Mouse (Mus musculus): ENCODE data around the gene Bpifc. TPM values are rescaled to one million over a fixed set of nuclear protein-coding genes. Genes with fewer than 3 reads are reported as not detected.

The Bpifc gene
- polyA plus RNA-seq, 1 experiment from 2014 or later: 0.04 TPM

- peaks cover 7% of the 10 kb centered on the region; the same call in 1 of the 2 replicates for H3K36me3 ChIP-seq (ENCODE audit: control insufficient read depth, insufficient read depth)
- ATAC-seq (ENCODE audit: low read depth): no peak
- H3K27ac ChIP-seq (ENCODE audit: low read length): peak overlapping the region; percentile 94
- H3K9ac ChIP-seq (ENCODE audit: low read depth, low read length): peak overlapping the region; percentile 95
- H3K4me1 ChIP-seq (ENCODE audit: control insufficient read depth, low read depth, low read length): peaks cover 27% of the 10 kb centered on the region
- H3K4me2 ChIP-seq (ENCODE audit: low read depth, low read length): peak overlapping the region; percentile 72
- H3K9me3 ChIP-seq (replicated peaks; ENCODE audit: control insufficient read depth, low read length): no peaks in the 10 kb centered on the region
- WGBS (ENCODE audit: insufficient replicate concordance): 1% methylated on average over 6 of the region's 6 CpGs
- peak overlapping the region; percentile 94 for H3K4me3 ChIP-seq (ENCODE audit: low read depth, low read length)
- no peaks in the 10 kb centered on the region for H3K27me3 ChIP-seq (ENCODE audit: control insufficient read depth, insufficient read depth, low read depth, low read length)
Measured at GRCm38 (mm10) chr10:86022474-86022816, 10.8 kb upstream of the Bpifc start.

DNA sequence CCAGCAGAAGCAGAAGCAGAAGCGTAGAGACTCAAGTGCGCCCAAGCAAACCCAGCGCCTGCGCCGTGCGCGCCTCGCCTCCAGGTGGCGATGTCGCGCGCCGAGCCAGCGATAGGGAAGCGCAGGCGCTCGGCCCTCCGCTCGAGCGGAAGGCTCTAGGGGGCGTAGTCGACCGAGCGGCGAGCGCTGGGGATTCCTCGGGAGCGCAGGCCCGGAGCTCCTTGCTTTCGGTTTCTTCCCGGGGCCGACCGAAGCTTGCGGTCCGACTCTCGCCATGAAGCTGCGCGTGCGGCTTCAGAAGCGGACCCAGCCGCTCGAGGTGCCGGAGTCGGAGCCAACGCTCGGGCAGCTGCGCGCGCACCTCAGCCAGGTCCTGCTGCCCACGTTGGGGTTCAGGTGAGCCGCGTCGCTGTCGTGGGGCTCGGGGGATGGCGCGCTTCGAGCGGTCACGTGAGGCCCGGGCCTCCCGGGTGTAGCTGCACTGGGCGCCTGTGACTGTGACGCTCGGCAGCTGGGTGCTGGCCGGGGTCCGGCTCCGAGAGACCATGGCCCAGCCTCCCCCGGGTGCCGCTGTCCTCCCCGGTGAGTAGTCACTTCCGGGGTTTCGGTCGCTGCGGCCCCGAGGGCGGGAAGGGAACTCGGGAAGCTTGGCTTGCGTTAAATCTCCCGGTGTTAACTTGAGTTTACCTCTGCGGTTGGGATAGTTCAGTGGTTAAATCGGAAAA, 10.2 kb upstream of the Bpifc start, which contains the start of gene Fbxo7:
Gene Fbxo7, plus strand, starts transcription at position 224 of the 725 bp plus-strand sequence.
- Histone ChIP-seq H3K9me3 (replicated peaks; ENCODE audit: control insufficient read depth, low read length) (no peaks in the 10 kb centered on the region), H3K27me3 (ENCODE audit: control insufficient read depth, insufficient read depth, low read depth, low read length) (no peaks in the 10 kb centered on the region), H3K36me3 (ENCODE audit: control insufficient read depth, insufficient read depth) (peaks cover 7% of the 10 kb centered on the region; the same call in 1 of the 2 replicates), H3K27ac (ENCODE audit: low read length) (peak within 1 kb of the TSS; percentile 94), H3K4me3 (ENCODE audit: low read depth, low read length) (peak within 1 kb of the TSS; percentile 94), H3K4me1 (ENCODE audit: control insufficient read depth, low read depth, low read length) (peaks cover 22% of the 10 kb centered on the region), H3K4me2 (ENCODE audit: low read depth, low read length) (peak within 1 kb of the TSS; percentile 72), H3K9ac (ENCODE audit: low read depth, low read length) (peak within 1 kb of the TSS; percentile 95)
- peak; percentile 83 for ATAC-seq (ENCODE audit: low read depth)
- under 1% methylated on average over 82 of the region's 82 CpGs for WGBS (ENCODE audit: insufficient replicate concordance)

- Histone ChIP-seq H3K27me3 (ENCODE audit: control insufficient read depth, insufficient read depth, low read depth, low read length) (no peaks in the 10 kb centered on the region), H3K9me3 (replicated peaks; ENCODE audit: control insufficient read depth, low read length) (no peaks in the 10 kb centered on the region), H3K4me3 (ENCODE audit: low read depth, low read length) (peak overlapping the region; percentile 94), H3K4me2 (ENCODE audit: low read depth, low read length) (peak overlapping the region; percentile 52), H3K9ac (ENCODE audit: low read depth, low read length) (peak overlapping the region; percentile 55), H3K27ac (ENCODE audit: low read length) (0 out of 2 replicates have a peak overlapping the region, but pooled peaks have one; percentile 4), H3K36me3 (ENCODE audit: control insufficient read depth, insufficient read depth) (peaks cover 7% of the 10 kb centered on the region; the same call in 1 of the 2 replicates), H3K4me1 (ENCODE audit: control insufficient read depth, low read depth, low read length) (peaks cover 20% of the 10 kb centered on the region)
- 1% methylated on average over 3 of the region's 3 CpGs for WGBS (ENCODE audit: insufficient replicate concordance)
- ATAC-seq (ENCODE audit: low read depth): no peak
Measured at GRCm38 (mm10) chr10:86021408-86021748, 9.7 kb upstream of the Bpifc start.

DNA sequence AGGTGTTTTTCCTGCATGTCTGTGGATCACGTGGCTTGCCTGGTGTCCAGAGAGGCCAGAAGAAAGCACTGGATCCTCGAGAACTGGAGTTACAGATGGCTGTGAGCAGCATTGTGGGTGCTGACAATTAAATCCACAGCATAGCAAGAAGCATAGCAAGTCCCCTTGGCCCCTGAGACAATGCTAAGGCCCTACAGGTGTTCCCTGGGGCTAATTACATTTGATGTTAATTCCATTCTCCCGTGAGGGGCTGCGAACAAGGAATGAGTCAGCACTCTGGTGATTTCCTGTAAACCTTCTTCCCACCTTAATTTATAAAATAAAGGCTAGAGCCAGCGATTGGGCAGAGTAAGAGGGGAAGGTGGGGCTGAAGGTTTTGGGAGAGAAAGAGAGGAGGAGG, 7.1 kb upstream of the Bpifc start:
- no peak overlapping the region for H3K9ac ChIP-seq (ENCODE audit: low read depth, low read length)
- H3K27ac ChIP-seq (ENCODE audit: low read length): no peak overlapping the region
- H3K36me3 ChIP-seq (ENCODE audit: control insufficient read depth, insufficient read depth): no peaks in the 10 kb centered on the region
- no peak overlapping the region for H3K4me2 ChIP-seq (ENCODE audit: low read depth, low read length)
- no peaks in the 10 kb centered on the region for H3K27me3 ChIP-seq (ENCODE audit: control insufficient read depth, insufficient read depth, low read depth, low read length)
- H3K4me1 ChIP-seq (ENCODE audit: control insufficient read depth, low read depth, low read length): peaks cover 7% of the 10 kb centered on the region
- H3K9me3 ChIP-seq (replicated peaks; ENCODE audit: control insufficient read depth, low read length): no peaks in the 10 kb centered on the region
- no peak overlapping the region for H3K4me3 ChIP-seq (ENCODE audit: low read depth, low read length)
- 29% methylated on average over 5 of the region's 5 CpGs for WGBS (ENCODE audit: insufficient replicate concordance)
- no peak for ATAC-seq (ENCODE audit: low read depth)

DNA sequence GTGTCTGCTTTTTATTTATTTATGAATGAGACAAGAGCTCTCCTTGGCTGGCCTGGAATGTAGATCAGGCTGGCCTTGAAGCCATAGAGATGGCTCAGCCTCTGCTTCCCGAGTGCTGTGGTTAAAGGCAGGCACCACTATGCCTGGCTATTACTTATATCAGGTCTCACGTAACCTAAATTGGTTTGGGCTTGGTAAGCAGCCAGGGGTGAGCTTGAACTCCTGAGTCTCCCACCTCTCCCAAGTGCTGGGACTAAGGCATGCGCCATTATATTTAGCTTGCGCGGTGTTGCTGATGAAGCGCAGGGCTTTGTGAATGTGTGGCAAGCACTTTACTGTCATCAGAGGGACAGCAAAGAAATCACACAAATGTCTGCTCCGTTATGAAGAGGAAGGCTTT, 6.1 kb upstream of the Bpifc start:
- Histone ChIP-seq H3K4me1 (ENCODE audit: control insufficient read depth, low read depth, low read length) (peaks cover 4% of the 10 kb centered on the region; the same call in 1 of the 2 replicates), H3K36me3 (ENCODE audit: control insufficient read depth, insufficient read depth) (no peaks in the 10 kb centered on the region)
- no peak for ATAC-seq (ENCODE audit: low read depth)

DNA sequence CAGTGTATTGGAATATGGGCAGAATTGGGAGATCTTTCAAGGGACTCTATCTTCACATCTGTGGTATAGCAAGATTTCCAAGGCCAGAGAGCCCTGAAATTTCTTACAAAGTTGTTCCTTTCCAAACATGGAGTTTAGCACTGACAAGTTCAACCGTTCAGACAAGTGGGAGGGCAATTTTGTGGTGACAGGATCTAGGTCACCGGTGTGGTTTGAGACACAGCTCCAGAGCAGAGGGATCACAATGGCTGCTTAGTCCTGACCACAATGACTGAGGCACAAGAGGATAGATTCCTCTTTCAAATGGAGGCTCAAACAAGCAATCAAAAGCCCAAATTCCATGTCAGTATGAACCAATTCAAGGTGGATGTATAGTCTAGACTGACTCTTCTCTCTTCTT, 523 bp downstream of the Bpifc start:
- ATAC-seq (ENCODE audit: low read depth): no peak
- 7% methylated on average over 2 of the region's 2 CpGs for WGBS (ENCODE audit: insufficient replicate concordance)
- Histone ChIP-seq H3K4me3 (ENCODE audit: low read depth, low read length) (no peak overlapping the region), H3K9ac (ENCODE audit: low read depth, low read length) (no peak overlapping the region), H3K27me3 (ENCODE audit: control insufficient read depth, insufficient read depth, low read depth, low read length) (no peaks in the 10 kb centered on the region), H3K4me2 (ENCODE audit: low read depth, low read length) (no peak overlapping the region), H3K27ac (ENCODE audit: low read length) (no peak overlapping the region), H3K9me3 (replicated peaks; ENCODE audit: control insufficient read depth, low read length) (no peaks in the 10 kb centered on the region), H3K36me3 (ENCODE audit: control insufficient read depth, insufficient read depth) (no peaks in the 10 kb centered on the region), H3K4me1 (ENCODE audit: control insufficient read depth, low read depth, low read length) (no peaks in the 10 kb centered on the region)

More for the DNA sequence above, 6.1 kb upstream of the Bpifc start:
- H3K27me3 ChIP-seq (ENCODE audit: control insufficient read depth, insufficient read depth, low read depth, low read length): no peaks in the 10 kb centered on the region
- H3K4me2 ChIP-seq (ENCODE audit: low read depth, low read length): no peak overlapping the region
- no peak overlapping the region for H3K4me3 ChIP-seq (ENCODE audit: low read depth, low read length)
- WGBS (ENCODE audit: insufficient replicate concordance): 75% methylated on average over 7 of the region's 7 CpGs
- no peaks in the 10 kb centered on the region for H3K9me3 ChIP-seq (replicated peaks; ENCODE audit: control insufficient read depth, low read length)
- no peak overlapping the region for H3K9ac ChIP-seq (ENCODE audit: low read depth, low read length)
- H3K27ac ChIP-seq (ENCODE audit: low read length): no peak overlapping the region

DNA sequence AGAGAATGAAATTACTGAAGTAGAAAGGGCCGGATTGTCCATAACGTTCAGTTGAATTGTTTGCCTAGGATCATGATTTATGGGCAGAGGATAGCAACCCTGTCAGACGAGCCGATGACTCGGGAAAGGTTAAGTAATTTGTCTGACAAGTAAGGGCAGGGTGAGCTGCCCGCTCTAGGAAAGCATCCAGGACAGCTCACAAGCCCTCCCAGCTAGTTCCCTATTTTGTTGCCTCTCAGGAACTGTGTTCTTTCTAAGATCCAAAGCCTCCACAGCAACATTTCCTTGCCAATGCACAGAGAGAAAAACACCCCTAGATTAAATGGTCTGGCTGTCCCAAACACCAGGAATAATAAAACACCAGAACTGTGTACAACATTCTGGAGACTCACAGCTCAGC, 1.1 kb downstream of the Bpifc start:
- Histone ChIP-seq H3K4me2 (ENCODE audit: low read depth, low read length) (no peak overlapping the region), H3K9me3 (replicated peaks; ENCODE audit: control insufficient read depth, low read length) (no peaks in the 10 kb centered on the region), H3K4me1 (ENCODE audit: control insufficient read depth, low read depth, low read length) (no peaks in the 10 kb centered on the region), H3K27ac (ENCODE audit: low read length) (no peak overlapping the region), H3K9ac (ENCODE audit: low read depth, low read length) (no peak overlapping the region), H3K4me3 (ENCODE audit: low read depth, low read length) (no peak overlapping the region), H3K27me3 (ENCODE audit: control insufficient read depth, insufficient read depth, low read depth, low read length) (no peaks in the 10 kb centered on the region), H3K36me3 (ENCODE audit: control insufficient read depth, insufficient read depth) (no peaks in the 10 kb centered on the region)
- WGBS (ENCODE audit: insufficient replicate concordance): 21% methylated on average over 6 of the region's 6 CpGs
- ATAC-seq (ENCODE audit: low read depth): no peak

DNA sequence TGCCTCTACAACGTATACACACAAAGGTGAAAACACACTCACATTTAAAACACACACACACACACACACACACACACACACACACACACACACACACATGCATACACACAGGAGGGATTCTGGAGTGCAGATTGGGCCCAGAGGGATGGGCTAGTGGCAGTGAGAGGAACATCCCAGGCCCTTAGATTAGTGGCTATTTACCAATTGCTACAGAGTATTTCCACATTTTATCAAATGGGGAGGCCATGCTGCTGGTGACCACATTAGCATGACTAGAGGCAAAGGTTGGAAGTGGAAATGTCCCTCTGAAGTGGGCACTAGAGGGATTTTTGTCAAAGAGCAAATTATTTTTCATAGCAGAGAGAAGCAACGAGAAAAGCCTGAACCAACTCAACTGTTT, 2.0 kb downstream of the Bpifc start:
- no peak overlapping the region for H3K4me3 ChIP-seq (ENCODE audit: low read depth, low read length)
- WGBS (ENCODE audit: insufficient replicate concordance): 59% methylated on average over 2 of the region's 2 CpGs
- no peak for ATAC-seq (ENCODE audit: low read depth)

DNA sequence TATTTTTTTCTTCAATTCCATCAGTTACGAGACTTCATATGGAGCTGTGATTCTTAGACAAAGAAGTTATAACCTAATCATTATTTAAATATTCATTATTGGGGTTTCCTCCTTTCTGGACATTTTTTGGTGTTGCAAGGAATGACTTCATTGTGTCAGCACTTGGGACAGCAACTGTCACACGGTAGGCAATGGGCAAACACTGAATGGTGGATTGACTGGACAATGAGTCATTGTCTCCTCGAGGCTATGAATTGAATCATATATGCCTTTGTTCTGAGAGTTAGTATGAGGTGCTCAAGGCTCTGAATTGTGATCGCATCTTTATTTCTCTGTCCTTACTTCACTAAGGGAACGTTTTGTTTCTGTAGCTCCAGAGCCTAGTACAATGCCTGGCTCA, 5.2 kb downstream of the Bpifc start:
- Histone ChIP-seq H3K9me3 (replicated peaks; ENCODE audit: control insufficient read depth, low read length) (no peaks in the 10 kb centered on the region), H3K27ac (ENCODE audit: low read length) (no peak overlapping the region), H3K4me1 (ENCODE audit: control insufficient read depth, low read depth, low read length) (no peaks in the 10 kb centered on the region), H3K4me3 (ENCODE audit: low read depth, low read length) (no peak overlapping the region), H3K27me3 (ENCODE audit: control insufficient read depth, insufficient read depth, low read depth, low read length) (no peaks in the 10 kb centered on the region), H3K9ac (ENCODE audit: low read depth, low read length) (no peak overlapping the region), H3K36me3 (ENCODE audit: control insufficient read depth, insufficient read depth) (no peaks in the 10 kb centered on the region), H3K4me2 (ENCODE audit: low read depth, low read length) (no peak overlapping the region)
- 52% methylated on average over 5 of the region's 5 CpGs for WGBS (ENCODE audit: insufficient replicate concordance)
- no peak for ATAC-seq (ENCODE audit: low read depth)

More for the DNA sequence above, 2.0 kb downstream of the Bpifc start:
- Histone ChIP-seq H3K9me3 (replicated peaks; ENCODE audit: control insufficient read depth, low read length) (no peaks in the 10 kb centered on the region), H3K9ac (ENCODE audit: low read depth, low read length) (no peak overlapping the region), H3K4me2 (ENCODE audit: low read depth, low read length) (no peak overlapping the region), H3K4me1 (ENCODE audit: control insufficient read depth, low read depth, low read length) (no peaks in the 10 kb centered on the region), H3K27ac (ENCODE audit: low read length) (no peak overlapping the region), H3K27me3 (ENCODE audit: control insufficient read depth, insufficient read depth, low read depth, low read length) (no peaks in the 10 kb centered on the region), H3K36me3 (ENCODE audit: control insufficient read depth, insufficient read depth) (no peaks in the 10 kb centered on the region)

All from liver, embryonic 16.5 days (tissue).